Mouse (Mus musculus): ENCODE data around the gene Pcnp. TPM values are rescaled to one million over a fixed set of nuclear protein-coding genes. Genes with fewer than 3 reads are reported as not detected.

Gene Pcnp
- polyA plus RNA-seq, 1 experiment from 2014 or later, result 225 TPM

DNA sequence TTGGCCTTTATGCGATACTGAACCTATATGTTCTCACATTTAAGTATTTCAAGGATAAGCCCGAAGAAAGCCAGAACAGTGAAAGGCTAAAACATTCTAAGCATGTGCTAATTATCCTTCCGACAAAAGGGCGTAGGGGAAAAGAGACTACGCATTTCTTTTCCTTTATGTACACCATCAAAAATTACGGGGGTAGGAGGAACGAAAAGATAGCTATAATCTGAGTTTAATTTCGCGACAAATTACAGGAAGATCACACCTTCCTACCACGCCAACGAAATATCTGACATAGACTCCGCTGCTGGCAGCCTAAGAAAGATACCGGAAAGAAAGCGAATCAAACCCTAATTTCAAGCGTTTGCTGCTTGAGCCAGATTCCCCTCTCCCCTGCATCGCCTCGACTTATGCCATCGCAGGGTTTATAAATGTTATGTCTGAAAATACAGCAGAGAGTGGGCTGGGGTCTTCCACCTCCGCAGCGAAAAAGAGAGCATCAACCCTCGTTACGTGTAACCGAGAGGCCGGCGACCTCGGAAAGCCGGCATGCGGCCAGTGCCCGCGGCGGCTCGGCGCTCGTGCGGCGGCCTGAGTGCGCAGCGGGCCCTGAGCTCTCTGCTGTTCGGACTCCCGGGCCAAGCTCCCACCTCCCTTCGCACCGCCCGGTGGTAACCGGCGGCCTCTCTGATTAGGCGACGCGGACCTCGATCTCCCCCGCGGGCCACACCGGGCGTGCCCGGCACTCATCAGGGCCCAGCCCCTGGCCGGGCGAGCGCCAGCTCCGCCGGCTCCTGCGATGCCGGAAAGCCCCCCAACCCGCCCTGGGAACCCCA is 602 bp downstream of the Pcnp start:
- Histone ChIP-seq H3K9me3 (no peaks in the 10 kb centered on the region), H3K4me3 (peak overlapping the region; percentile 93), H3K4me2 (peak overlapping the region; percentile 51), H3K4me1 (peaks cover 13% of the 10 kb centered on the region), H3K9ac (peak overlapping the region; percentile 93), H3K36me3 (peaks cover 22% of the 10 kb centered on the region), H3K27ac (peak overlapping the region; percentile 96), H3K27me3 (no peaks in the 10 kb centered on the region)
- WGBS, result under 1% methylated on average over 59 of the region's 62 CpGs
- ATAC-seq (ENCODE audit: insufficient number of reproducible peaks, low FRiP score, low TSS enrichment, low read depth), result peak; percentile 77

DNA sequence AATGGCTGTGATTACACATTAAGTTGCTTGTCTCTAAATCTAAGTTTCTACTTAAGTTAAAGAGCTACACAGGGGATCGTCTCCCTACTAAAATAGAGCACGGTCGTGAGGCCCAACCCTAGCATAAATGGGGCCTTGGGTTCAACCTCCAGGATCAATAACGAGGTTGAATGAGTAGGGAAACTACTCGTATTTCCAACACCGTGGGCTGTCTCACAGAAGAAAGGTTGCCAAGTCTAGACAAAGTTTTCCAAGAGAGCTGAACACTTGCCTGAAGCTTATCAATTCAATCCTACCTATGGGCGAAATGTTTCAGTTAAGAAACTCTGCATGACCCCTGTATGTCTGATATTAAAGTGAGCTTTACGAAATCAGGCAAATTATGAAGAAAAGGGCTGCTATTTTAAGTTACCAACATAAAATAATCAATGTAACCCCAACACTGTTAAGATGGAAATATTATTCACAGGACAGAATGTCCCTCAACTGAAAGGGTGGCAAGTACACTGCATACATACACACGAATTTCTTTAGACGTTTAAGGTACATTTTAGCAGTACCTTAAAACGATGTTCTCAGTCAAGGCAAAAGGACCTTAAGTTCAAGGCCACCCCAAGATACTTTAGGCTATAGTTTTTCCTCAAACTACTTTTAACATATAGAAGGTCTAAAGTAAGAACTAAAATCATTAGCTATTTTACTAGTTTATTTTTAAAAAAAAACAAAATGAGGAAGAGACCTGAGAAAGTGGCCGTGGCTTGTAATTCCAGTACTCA is 1.5 kb downstream of the Pcnp start:
- WGBS, result 32% methylated on average over 12 of the region's 12 CpGs
- ATAC-seq (ENCODE audit: insufficient number of reproducible peaks, low FRiP score, low TSS enrichment, low read depth), result no peak
- peaks cover 13% of the 10 kb centered on the region for H3K4me1 ChIP-seq
- peak overlapping the region; percentile 51 for H3K4me2 ChIP-seq
- H3K36me3 ChIP-seq, result peaks cover 19% of the 10 kb centered on the region
- no peaks in the 10 kb centered on the region for H3K27me3 ChIP-seq
- peak overlapping the region; percentile 93; the same call in 1 of the 2 replicates for H3K9ac ChIP-seq
- H3K9me3 ChIP-seq, result no peaks in the 10 kb centered on the region
- H3K4me3 ChIP-seq, result peak overlapping the region; percentile 93
- H3K27ac ChIP-seq, result no peak overlapping the region

DNA sequence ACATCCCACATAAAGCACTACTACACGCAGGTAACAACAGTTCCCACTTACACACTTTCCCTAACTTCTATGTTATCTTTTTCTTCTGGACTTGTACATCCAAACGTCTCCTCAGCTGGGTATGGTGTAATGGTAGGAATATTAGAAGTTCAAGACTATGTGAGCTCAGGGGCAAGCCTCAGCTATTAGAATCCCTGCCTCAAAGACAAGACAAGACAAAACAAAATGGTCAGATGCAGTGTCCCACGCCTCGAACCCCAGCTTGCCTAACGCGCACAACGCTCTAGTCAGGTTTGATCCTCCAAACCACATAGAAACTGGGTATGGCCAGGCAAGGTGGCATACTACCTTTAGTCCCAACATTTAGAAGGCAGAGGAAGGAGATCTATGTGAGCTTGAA is 9.9 kb downstream of the Pcnp start:
- 94% methylated on average over 7 of the region's 7 CpGs for whole genome bisulfite sequencing
- H3K27ac ChIP-seq, result no peak overlapping the region
- H3K9me3 ChIP-seq, result no peaks in the 10 kb centered on the region
- peaks cover 46% of the 10 kb centered on the region for H3K36me3 ChIP-seq
- H3K9ac ChIP-seq, result no peak overlapping the region
- no peak for ATAC-seq (ENCODE audit: insufficient number of reproducible peaks, low FRiP score, low TSS enrichment, low read depth)
- no peaks in the 10 kb centered on the region; the same call in 1 of the 2 replicates for H3K4me1 ChIP-seq
- no peak overlapping the region for H3K4me3 ChIP-seq
- H3K27me3 ChIP-seq, result no peaks in the 10 kb centered on the region
- no peak overlapping the region for H3K4me2 ChIP-seq

DNA sequence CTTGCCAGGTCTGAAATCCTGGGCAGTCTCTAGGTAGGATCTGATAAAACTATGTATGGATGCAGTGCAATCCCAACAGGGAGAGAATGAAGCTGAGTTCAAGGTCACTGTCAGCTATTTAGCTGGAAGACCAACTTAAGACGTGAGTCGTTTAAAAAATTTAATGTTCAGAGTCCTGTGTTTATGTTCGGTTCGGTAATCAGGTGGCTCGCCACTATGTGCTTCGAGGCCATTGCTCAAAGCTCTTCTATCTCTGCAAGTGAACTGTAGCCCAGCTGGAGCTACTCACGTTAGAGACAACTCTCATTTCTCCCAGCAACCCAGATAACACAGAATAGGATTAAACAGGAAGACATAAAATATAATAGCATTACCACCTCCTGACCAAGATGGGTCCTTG is 15.5 kb downstream of the Pcnp start:
- no peaks in the 10 kb centered on the region for H3K9me3 ChIP-seq
- H3K4me3 ChIP-seq, result no peak overlapping the region
- 81% methylated on average over 7 of the region's 7 CpGs for WGBS
- peaks cover 47% of the 10 kb centered on the region for H3K36me3 ChIP-seq
- no peaks in the 10 kb centered on the region for H3K27me3 ChIP-seq
- H3K27ac ChIP-seq, result no peak overlapping the region
- H3K9ac ChIP-seq, result no peak overlapping the region
- ATAC-seq (ENCODE audit: insufficient number of reproducible peaks, low FRiP score, low TSS enrichment, low read depth), result no peak
- no peaks in the 10 kb centered on the region for H3K4me1 ChIP-seq
- no peak overlapping the region for H3K4me2 ChIP-seq

DNA sequence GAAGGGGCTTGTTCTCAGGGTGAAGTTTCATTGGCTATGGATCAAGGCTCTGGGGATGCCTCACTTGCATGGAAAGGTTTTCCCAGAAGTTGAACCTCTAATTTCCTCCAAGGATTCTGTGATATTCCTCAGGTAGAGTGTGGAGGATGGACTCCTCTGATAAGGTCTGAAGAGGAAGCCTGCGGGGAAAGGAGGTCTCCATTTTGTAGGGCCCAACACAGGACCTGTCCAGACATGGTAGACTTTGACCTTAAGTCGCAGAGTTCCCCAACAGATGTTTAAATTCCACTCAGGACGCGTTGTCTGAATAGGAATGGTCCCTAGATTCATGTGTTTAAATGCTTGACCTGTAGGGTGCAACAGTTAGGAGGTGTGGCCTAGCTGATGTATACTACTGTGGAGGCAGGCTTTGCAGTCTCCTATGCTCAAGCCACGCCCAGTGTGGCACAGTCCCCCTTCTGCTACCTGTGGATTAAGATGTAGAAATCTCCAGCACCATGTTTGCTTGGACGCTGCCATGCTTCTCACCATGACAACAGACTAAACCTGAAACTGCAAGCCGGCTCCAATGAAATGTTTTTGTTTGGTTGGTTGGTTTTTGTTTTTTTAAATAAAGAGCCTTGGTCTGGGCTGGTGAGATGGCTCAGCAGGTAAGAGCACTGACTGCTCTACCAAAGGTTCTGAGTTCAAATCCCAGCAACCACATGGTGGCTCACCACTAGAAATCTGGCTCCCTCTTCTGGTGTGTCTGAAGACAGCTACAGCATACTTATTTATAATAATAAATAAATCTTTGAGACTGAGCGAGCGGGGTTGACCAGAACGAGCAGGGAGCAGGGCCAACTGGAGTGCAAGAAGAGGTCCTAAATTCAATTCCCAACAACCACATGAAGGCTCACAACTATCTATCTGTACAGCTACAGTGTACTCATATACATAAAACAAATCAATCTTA is 16.5 kb downstream of the Pcnp start:
- Histone ChIP-seq H3K4me2 (no peak overlapping the region), H3K36me3 (peaks cover 38% of the 10 kb centered on the region), H3K9me3 (no peaks in the 10 kb centered on the region), H3K4me1 (no peaks in the 10 kb centered on the region), H3K9ac (no peak overlapping the region), H3K4me3 (no peak overlapping the region), H3K27ac (no peak overlapping the region), H3K27me3 (no peaks in the 10 kb centered on the region)
- no peak; the same call in 1 of the 2 replicates for ATAC-seq (ENCODE audit: insufficient number of reproducible peaks, low FRiP score, low TSS enrichment, low read depth)
- 88% methylated on average over 10 of the region's 10 CpGs for WGBS

DNA sequence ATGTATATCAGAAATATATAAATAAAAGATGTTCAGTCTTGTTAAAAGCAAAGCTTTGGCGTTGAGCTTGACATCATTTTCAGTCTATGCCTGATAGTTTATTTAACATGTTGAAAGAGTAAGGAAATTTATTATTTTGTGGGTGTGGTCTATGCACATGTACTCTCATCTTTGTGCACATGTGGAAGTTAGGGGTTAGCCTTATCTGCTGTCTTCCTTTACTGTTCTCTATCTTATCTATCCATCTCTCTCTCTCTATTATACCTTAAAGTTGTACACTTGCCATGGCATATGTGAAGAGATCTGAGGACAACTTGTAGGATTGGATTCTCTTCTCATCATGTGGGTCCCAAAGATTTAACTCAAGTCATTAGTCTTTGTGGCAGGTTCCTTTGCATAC is 20.7 kb downstream of the Pcnp start:
- H3K4me2 ChIP-seq, result no peak overlapping the region
- no peaks in the 10 kb centered on the region for H3K4me1 ChIP-seq
- peaks cover 50% of the 10 kb centered on the region for H3K36me3 ChIP-seq
- H3K9me3 ChIP-seq, result no peaks in the 10 kb centered on the region
- H3K4me3 ChIP-seq, result no peak overlapping the region
- H3K27ac ChIP-seq, result no peak overlapping the region
- ATAC-seq (ENCODE audit: insufficient number of reproducible peaks, low FRiP score, low TSS enrichment, low read depth), result no peak
- 95% methylated on average over 1 of the region's 1 CpGs for WGBS
- H3K9ac ChIP-seq, result no peak overlapping the region
- no peaks in the 10 kb centered on the region for H3K27me3 ChIP-seq

DNA sequence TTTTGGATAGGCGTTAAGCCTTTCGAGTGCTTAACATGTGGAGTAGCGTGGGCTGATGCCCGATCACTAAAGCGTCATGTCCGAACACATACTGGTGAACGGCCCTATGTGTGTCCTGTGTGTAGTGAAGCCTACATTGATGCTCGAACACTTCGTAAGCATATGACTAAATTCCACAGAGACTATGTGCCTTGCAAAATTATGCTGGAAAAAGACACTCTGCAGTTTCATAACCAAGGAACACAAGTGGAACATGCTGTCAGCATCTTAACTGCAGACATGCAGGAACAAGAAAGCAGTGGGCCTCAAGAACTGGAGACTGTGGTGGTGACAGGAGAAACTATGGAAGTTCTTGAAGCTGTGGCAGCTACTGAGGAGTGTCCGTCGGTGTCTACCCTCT is 22.7 kb downstream of the Pcnp start:
- no peak for ATAC-seq (ENCODE audit: insufficient number of reproducible peaks, low FRiP score, low TSS enrichment, low read depth)
- no peak overlapping the region for H3K9ac ChIP-seq
- peaks cover 49% of the 10 kb centered on the region for H3K36me3 ChIP-seq
- no peak overlapping the region for H3K4me3 ChIP-seq
- no peak overlapping the region for H3K4me2 ChIP-seq
- WGBS, result 91% methylated on average over 11 of the region's 11 CpGs
- H3K27ac ChIP-seq, result no peak overlapping the region
- H3K27me3 ChIP-seq, result no peaks in the 10 kb centered on the region
- H3K4me1 ChIP-seq, result no peaks in the 10 kb centered on the region
- H3K9me3 ChIP-seq, result no peaks in the 10 kb centered on the region

DNA sequence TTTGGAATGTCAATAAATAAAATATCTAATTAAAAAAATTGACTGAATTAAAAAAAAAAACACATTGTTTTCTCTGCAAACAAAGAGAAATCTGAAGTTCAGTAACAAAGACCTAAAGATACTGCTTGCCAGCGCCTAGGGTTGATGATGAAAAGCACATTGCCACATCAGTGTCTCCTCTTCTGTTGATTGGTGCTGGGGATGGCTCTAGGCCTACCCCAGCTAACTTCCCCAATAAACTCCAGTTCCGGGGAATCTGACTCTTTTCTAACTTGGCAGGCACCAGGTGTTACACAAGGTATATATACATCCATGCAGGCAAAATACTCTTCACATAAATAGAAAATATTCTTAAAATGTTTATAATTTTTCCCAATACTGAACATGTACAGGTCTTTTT is 35.3 kb downstream of the Pcnp start:
- H3K36me3 ChIP-seq, result peaks cover 45% of the 10 kb centered on the region
- H3K9ac ChIP-seq, result no peak overlapping the region
- H3K4me3 ChIP-seq, result no peak overlapping the region
- H3K4me1 ChIP-seq, result no peaks in the 10 kb centered on the region
- ATAC-seq (ENCODE audit: insufficient number of reproducible peaks, low FRiP score, low TSS enrichment, low read depth), result no peak
- no peak overlapping the region for H3K27ac ChIP-seq
- no peaks in the 10 kb centered on the region for H3K9me3 ChIP-seq
- WGBS, result 88% methylated on average over 2 of the region's 2 CpGs
- H3K4me2 ChIP-seq, result no peak overlapping the region
- H3K27me3 ChIP-seq, result no peaks in the 10 kb centered on the region

DNA sequence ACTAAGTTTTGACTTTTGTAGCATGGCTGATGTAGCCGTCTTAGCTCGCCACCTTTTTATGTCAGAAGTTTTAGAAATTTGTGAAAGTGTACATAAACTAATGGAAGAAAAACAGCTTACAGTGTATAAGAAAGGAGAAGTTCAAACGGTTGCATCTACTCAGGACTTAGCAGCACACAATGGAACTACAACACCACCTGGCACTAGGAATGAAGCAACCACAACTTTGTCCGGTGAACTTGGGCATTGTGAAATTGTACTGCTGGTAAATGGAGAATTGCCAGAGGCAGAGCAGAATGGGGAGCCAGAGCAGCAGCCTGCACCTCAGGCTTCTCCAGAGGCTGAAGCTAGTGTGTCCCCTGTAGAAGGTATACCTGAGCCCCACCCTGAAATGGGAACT is 39.2 kb downstream of the Pcnp start:
- no peak for ATAC-seq (ENCODE audit: insufficient number of reproducible peaks, low FRiP score, low TSS enrichment, low read depth)
- WGBS, result 89% methylated on average over 4 of the region's 4 CpGs
- Histone ChIP-seq H3K9ac (no peak overlapping the region), H3K4me3 (no peak overlapping the region), H3K27me3 (no peaks in the 10 kb centered on the region), H3K9me3 (no peaks in the 10 kb centered on the region), H3K4me1 (no peaks in the 10 kb centered on the region), H3K36me3 (peaks cover 39% of the 10 kb centered on the region), H3K4me2 (no peak overlapping the region), H3K27ac (no peak overlapping the region)

DNA sequence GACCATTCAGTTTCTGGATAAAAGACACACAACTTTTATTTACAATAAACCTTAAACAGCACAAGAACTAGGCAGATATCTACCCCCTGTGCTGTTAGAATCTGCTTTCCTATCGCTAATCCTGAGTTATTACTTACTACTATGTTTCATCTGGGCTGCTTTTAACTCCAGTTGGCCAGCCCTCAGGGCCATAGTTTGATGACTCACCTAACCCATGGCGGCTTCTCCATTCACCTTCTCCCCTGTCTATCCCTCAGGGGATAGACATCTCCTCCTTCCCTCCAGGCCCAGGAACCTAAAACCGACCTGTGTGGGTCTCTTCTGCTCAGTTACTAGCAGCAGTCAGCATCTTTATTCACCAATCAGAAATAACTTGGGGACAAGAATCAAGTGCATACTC is 43.5 kb downstream of the Pcnp start:
- H3K27ac ChIP-seq, result no peak overlapping the region
- ATAC-seq (ENCODE audit: insufficient number of reproducible peaks, low FRiP score, low TSS enrichment, low read depth), result no peak
- no peaks in the 10 kb centered on the region for H3K9me3 ChIP-seq
- 95% methylated on average over 3 of the region's 3 CpGs for WGBS
- H3K9ac ChIP-seq, result no peak overlapping the region
- no peak overlapping the region for H3K4me3 ChIP-seq
- H3K27me3 ChIP-seq, result no peaks in the 10 kb centered on the region
- peaks cover 32% of the 10 kb centered on the region for H3K36me3 ChIP-seq
- no peaks in the 10 kb centered on the region for H3K4me1 ChIP-seq
- H3K4me2 ChIP-seq, result no peak overlapping the region

DNA sequence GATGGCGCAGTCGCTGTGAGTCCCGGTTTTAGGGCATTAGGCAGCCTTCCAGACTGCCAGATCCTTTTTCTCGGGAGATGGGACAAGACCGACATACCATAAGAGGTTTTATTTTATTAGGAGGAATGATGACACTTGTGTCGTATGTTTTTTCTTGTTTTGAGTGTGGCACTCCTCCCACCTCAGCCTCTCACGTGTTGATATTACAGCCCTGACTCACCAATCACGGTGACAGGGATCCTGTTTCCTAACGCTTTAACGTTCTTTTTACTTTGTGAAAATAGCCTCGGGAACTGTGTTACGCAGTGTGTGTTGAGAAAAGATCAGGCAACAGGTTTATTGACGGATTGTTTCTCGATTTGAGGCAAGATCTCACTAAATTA is 54.6 kb downstream of the Pcnp start:
- Histone ChIP-seq H3K4me1 (peaks cover 20% of the 10 kb centered on the region), H3K27ac (peak overlapping the region; percentile 93), H3K9ac (peak overlapping the region; percentile 92), H3K9me3 (no peaks in the 10 kb centered on the region), H3K4me3 (peak overlapping the region; percentile 99), H3K4me2 (peak overlapping the region; percentile 81), H3K27me3 (no peaks in the 10 kb centered on the region), H3K36me3 (peaks cover 28% of the 10 kb centered on the region)
- no peak for ATAC-seq (ENCODE audit: insufficient number of reproducible peaks, low FRiP score, low TSS enrichment, low read depth)
- 2% methylated on average over 14 of the region's 14 CpGs for WGBS

Data from limb, embryonic 15.5 days (tissue).